Mouse (Mus musculus): Measurements from ENCODE around the gene Ptger1.

DNA sequence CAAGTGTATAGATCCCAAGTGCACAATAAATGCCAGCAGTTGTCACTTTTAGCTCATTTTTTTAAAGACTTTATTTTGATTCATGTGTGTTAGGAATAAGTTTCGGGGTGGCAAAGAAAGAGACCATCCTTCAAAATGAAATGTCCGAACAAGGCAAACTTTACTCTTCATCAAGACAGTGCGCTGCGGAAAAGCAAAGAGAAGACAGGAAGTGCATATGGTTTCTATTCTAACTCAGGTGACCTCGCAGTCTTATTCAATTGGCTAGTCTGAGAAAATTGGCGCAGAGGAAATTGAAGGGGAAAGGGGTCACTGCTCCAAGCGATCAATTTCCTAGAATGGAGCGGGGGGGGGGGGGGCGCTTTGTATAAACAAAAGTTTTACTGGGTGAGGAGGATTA is 33.1 kb downstream of the Ptger1 start:
- TF ChIP-seq CTCF (IDR thresholded peaks at IDR 0.05; ENCODE audit: control insufficient read depth, insufficient read depth, insufficient replicate concordance, low read depth, low read length): no peak
- TF ChIP-seq POLR2A (IDR thresholded peaks at IDR 0.05; ENCODE audit: control insufficient read depth, low read depth, low read length): no peak
